Mouse (Mus musculus) layer of hippocampus, adult 9-10 months (tissue): ENCODE results near the gene Lclat1.
"Not testable (repeated sequence)": the region's sequence is repeated elsewhere in the genome, so short reads cannot be mapped to it uniquely, and the experiment has no call there.

Experiments
- DNase-seq: peaks from one replicate; pipeline ENCODE4 v3.0.0; 2022; ENCODE audit warnings: low spot score

Lclat1 gene

DNA sequence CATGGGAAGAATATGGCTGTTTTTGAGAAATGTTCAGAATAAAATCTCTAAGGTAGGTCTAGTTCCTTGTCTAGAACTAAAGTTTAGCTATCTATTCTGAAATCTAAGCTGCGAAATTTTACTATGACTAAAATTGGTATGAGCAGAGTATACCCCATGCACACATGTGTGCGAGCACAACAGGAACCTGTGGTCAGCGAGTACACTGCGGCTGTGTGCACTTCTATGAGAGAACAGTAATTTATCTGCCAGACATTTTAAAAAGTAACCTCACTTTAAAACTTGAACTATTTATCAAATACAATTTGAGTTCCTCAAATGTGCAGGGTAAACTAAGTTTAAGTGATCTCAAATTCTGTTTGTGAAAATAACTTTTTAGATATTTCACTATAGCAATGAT lies 34.2 kb downstream of the Lclat1 start:
- no peak for DNase-seq

DNA sequence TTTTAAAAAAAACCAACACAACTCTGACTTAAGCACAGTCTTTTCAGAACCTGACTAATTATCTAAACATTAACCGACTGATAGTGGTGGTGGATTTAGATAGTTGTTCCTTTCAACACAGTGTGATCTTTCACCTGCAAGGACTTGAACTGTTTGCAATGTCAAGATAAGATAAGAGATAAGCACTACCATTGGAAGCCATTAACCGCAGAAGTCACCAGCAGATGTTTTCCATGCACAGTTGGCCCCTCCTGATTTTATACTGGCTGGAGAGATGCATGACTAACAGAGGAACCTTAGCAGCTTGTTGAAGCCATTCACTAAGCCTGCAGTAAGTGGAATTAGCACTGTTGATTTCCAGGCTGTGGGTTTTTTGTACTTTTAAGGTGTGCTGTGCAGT lies 34.7 kb downstream of the Lclat1 start:
- DNase-seq: no peak

GRCm38 (mm10) chr17:73145426-73145825 lies 37.6 kb downstream of the Lclat1 start:
- no peak for DNase-seq

DNA sequence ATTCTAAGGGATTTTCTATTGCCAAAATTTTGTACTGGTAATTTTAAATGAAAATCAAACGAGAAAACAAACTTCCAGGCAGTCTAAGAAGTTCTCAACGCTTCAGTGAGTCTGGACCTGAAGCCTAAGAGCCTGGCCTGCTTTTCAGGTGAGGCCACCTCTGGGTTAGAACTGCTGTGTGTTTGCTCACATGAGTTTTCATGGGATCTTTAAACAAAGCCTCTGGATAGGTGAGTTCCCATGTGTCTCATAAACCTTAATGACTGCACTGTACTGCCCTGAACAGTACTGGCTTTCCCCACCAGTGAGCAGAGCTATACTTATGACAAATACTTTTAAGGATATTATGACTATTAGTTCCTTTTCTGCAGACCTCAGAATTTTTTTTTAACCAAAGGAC lies 40.8 kb downstream of the Lclat1 start:
- DNase-seq: no peak

- DNase-seq: not testable (repeated sequence)
These were observed 45.2 kb downstream of the Lclat1 start for GRCm38 (mm10) chr17:73152790-73153525.

- DNase-seq: no peak
These were observed 45.9 kb downstream of the Lclat1 start for GRCm38 (mm10) chr17:73153672-73154071.

- DNase-seq: no peak
These were observed 48.8 kb downstream of the Lclat1 start for GRCm38 (mm10) chr17:73156606-73157005.

DNA sequence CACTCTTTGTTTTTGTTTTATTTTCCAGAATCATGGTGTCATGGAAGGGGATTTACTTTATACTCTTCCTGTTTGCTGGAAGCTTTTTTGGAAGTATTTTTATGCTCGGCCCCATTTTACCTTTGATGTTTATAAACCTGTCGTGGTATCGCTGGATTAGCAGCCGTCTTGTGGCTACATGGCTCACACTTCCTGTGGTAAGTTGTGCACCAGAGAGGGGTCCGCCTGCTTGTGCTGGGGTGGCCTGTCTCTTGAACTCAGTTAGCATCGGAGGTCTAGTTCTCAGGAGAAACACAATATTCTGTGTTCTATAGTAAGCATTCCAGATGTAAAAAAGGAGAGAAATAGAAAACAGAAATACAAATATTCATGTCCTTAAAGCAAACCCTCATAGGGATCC lies 54.0 kb downstream of the Lclat1 start:
- DNase-seq: no peak

DNA sequence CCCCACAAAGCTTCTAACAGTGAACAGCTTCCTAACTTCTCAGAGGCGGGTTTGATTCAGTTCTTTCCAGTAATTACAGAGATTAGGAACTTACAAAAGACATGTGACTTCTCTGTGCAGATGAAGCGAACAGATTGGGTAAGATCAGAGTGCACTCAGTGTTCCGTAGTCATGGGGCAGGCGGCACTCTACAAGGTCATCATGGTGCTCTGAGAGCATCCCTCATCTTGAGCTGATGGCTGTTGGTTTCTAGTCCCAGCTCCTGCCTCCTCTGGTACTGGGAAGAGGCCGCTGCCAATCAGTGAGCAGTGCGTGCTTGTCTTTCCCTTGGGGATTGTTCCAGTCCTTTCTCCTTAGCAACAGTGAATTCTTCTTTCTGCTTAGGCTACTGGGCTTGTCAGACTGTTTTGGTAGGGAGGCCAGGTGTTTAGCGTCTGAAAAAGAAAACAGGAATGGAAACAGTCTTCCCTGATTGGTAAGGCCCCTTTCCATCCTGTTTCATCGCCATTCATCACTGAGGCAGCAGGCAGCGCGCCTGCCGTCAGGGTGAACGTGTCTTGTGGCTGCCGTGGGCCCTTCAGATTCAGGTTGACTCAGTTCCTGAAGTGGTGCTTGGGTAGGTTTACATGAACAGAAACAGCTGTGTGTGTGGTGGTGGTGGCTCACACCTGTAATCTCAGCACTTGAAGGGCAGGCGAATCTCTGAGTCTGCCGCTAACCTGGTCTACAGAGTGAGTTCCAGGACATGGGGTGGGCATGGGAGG lies 54.8 kb downstream of the Lclat1 start:
- no peak for DNase-seq

GRCm38 (mm10) chr17:73163597-73163996 lies 55.8 kb downstream of the Lclat1 start:
- no peak for DNase-seq

DNA sequence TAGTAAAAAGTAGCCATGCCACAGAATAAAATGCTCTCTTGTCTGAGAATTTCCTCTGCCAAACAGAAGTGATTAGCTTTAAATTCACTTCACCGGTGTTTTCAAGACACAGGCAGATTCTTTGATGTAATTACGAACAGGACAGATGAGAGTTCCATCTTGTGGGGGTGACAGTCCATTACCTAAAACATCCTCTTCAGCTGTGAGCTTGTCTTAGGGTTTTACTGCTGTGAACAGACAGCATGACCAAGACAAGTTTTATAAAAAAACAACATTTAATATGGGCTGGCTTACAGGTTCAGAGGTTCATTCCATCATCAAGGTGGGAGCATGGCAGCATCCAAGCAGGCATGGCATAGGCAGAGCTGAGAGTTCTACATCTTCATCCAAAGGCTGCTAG lies 56.3 kb downstream of the Lclat1 start:
- no peak for DNase-seq

DNA sequence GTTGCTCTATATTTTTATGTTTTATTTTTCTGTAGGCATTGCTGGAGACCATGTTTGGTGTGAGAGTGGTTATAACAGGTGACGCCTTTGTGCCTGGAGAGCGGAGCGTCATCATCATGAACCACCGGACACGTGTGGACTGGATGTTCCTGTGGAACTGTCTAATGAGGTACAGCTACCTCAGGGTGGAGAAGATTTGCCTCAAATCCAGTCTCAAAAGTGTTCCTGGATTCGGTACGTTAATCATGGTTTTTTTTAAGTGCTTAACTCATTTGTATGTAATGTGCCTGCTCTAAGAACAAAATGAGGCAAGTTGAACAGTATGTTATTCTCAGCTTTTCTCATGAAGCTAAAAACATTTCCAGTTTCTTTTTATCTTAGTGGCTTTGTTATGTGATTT lies 61.7 kb downstream of the Lclat1 start:
- DNase-seq: no peak

DNA sequence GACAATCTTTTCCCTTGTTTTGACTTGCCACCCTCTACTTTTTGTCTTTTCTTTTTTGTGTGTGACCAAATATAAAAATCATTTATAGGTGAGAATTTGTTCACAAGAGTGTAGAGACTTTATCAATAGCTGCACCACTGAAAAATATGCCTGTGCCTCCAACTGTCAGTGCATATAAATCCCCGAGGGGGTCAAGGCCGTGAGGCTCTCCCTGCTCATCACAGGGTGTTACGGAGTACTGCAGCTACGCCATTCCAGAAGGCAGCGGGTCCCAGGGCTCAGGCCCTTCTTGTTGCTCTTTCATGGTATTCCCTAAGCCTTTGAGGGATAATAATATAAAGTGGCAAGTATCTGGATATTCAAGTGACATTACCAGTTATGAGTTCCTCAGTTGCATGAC lies 62.4 kb downstream of the Lclat1 start:
- DNase-seq: no peak

DNA sequence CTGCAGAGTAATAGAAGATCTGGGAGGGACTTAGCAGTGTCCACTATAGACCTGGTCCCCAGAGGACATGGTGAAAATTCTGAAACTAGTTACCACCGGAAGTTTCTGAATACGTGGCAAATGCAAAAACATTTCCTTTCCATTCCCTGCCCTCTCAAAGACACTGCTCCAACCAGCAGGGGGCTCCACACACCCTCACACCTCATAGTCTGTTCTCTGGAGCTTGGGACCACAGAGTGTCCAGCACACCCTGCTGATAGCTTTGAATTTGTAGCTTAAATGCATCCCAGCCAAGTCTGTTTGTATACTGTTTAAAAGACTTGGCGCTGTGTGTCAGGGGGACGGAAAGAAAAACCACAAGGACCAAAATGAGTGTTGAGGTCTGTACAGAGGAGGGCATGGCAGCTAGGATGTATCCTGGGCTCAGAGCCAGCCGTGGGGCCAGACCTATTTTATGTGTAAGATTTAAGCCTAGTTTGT lies 66.3 kb downstream of the Lclat1 start:
- DNase-seq: no peak

DNA sequence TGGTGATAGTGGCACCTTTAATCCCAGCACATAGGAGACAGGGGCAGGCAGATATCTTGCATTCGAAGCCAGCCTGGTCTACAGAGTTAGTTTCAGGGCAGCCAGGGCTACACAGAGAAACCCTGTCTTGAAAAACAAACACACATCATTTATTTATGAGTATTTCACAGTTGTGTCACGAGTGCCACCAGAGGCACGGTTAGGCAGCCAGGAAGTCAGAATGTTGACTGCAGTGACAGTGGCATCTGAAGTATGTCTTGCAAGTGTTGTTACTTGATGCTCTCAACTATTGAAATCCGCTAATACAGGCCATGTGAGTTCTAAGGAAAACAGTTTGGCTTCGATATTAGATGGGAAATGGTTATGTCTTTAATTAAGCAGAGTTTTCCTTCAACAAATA lies 67.9 kb downstream of the Lclat1 start:
- DNase-seq: no peak

GRCm38 (mm10) chr17:73177079-73177478 lies 69.3 kb downstream of the Lclat1 start:
- no peak for DNase-seq

- DNase-seq: no peak
These were observed 79.1 kb downstream of the Lclat1 start for GRCm38 (mm10) chr17:73186929-73187328.

DNA sequence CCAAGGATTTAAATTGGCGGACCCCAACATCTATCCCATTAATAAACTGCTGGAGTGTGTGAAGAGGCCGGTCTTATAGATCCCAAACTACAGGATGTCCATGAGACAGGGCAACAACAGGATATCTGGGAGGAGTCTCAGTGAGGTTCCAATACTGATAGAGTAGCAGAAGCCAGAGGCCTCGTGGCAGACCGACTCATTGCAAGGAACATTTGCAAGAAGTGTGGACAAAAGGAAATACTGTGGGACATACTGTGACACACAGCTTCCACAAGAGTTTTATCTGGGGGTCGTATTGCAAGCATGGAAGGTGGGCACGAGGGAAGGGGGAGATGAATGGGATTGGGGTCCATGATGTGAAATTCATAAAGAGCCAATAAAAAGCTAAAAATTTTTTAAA lies 86.4 kb downstream of the Lclat1 start:
- DNase-seq: no peak

- DNase-seq: no peak
These were observed 86.8 kb downstream of the Lclat1 start for GRCm38 (mm10) chr17:73194575-73194974.

DNA sequence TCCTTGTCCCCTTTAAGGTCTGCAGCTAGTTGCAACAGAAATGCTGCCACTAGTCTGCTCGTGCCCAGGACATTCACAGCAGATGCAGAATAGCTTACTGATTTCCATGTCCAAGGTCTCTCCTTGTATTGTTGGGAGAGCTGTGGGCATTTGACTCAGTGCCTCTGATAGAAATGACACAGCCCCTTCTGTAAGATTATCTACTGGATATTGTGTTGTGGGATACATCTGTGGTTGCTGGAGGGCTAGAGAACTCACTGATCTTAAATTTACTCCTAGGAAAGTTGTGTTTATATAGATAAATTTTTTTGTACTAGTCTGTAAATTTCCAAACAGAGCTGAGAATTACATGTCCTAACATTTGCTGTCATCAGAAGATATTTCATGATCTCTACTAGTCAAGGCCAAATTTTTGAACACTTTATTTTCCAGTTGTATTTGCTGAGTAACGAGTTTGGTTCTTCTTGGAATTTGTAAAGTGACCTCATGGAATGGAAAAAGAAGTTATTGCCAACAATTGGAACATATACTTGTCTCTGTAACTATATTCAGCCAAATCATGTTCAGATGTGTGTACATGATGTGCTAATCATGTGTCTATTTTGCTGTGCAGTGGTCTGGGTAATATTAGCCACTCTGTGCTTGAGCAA lies 87.4 kb downstream of the Lclat1 start:
- DNase-seq: no peak

DNA sequence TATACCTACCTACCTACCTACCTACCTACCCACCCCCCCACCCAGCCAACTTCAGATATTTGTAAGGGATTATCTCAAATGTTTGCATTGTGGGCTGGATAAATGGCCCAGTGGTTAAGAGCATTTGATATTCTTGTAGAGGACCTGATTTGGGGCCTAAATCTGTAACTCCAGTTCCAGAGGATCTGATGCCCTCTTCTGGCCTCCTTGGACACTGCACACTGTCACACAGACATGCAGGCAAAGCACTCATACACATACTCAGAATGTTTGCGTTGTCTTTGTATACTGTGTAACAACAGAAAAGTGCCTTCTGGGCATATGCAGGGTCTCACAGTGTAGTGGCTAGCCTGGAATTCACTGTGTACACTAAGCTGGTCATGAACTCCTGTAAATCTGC lies 88.4 kb downstream of the Lclat1 start:
- DNase-seq: no peak

DNA sequence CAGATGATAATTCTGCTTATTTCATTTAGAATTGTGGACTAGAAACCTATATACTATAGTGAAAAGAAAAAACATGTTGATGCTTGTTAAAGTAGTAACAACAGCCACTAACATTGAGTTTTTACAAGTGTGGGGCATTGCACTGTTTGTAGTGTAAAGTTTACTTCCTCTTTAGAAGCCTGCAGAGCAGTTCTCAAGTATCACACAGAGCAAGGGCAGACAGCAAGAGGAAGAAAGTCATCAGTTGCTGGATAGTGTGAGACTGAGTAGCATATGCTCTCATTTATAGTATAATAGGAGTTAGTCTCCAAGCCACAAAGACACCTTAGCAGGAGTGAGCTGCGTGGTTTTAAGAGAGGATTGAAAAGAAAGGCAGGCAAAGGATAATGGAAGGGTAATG lies 89.9 kb downstream of the Lclat1 start:
- DNase-seq: no peak

GRCm38 (mm10) chr17:73199387-73199786 lies 91.6 kb downstream of the Lclat1 start:
- peak; percentile 12 for DNase-seq
